Mouse (Mus musculus) gastrocnemius, postnatal 10 days (tissue): ENCODE measurements around the gene Gm11939. TPM values are rescaled to one million over a fixed set of nuclear protein-coding genes. Genes with fewer than 3 reads are reported as not detected.
"Not testable (repeated sequence)": the region's sequence is repeated elsewhere in the genome, so short reads cannot be mapped to it uniquely, and the experiment has no call there.

Experiments
- DNase-seq: peaks from one replicate; pipeline ENCODE4 v3.0.0; 2021; ENCODE audit warnings: mixed read lengths
- long read RNA-seq, 2 experiments: library from polyadenylated mRNA; stranded (forward); transcript quantifications; one replicate each; pipeline ENCODE4 v2.0.0; 2021
- total RNA-seq, 2 experiments: library from RNA; stranded (reverse); gene quantifications; 2 replicates each; pipeline ENCODE4 v1.2.3; 2021

Gene Gm11939
- not detected for total RNA-seq
- long read RNA-seq, experiment 1: 0 reads
- long read RNA-seq, experiment 2: 0 reads

DNA sequence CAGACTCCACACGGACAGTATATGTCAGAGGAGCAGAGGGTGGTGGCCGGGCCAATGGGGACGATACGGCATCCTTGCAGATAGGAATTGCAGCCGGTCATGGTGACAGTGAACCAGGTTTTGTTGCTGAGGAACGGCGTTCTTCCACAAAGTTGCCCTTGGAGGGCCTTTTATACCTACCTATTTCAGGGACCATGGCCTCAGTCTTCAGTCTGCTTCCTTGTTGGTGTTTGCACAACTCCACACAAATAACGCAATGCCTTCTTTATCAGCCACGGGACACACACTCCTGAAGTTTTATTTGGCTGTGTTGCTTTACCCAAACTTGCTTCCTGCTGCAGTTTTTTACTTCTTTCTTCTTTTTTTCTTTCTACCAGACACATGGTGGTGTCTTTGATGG lies at the start of gene Gm11939:
TSS of gene Gm11939 (minus strand) at position 101 of the 400 bp plus-strand sequence.
- no peak for DNase-seq

DNA sequence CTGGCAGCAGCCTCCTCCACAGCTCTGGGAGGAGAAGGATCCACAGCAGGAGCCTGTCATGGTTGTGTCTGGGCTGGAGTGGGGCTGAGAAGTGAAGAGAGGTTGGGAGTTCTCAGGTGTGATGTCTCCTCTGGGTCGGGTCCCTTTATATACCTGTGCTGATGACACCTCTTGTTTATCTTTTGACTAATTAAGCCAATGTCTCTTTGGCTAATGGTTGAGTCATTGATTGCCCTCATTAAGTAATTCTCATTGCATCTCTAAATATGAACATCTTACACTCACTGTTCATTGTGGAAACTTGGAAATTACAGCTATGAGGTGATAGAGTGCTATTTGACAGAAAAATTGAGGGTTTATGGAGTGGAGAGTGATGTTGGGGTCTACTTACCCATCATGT lies 43.9 kb upstream of the Gm11939 start, which contains the start of gene Gm11938:
TSS of gene Gm11938 (minus strand) at position 101 of the 400 bp plus-strand sequence.
- not testable (repeated sequence) for DNase-seq

DNA sequence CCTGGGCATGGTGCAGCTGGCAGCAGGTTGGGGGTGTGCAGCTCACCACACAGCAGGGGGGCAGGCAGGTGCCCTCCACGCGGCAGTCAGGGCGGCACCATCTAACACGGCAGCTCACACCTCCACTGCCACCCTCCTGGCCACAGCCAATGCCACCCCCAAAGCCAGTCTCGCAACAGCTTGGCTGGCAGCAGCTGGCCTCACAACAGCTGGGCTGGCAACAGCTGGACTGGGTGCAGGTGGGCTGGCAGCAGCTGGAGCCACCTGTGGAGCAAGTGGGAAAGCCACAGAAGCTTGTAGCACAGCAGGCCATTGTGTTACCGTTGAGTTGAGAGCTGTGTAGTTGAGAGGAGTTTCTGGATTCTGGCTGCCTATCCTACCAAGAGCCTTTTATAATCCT lies 38.5 kb upstream of the Gm11939 start, which contains the start of gene Krtap9-3:
TSS of gene Krtap9-3 (minus strand) at position 364 of the 400 bp plus-strand sequence.
- DNase-seq: not testable (repeated sequence)

DNA sequence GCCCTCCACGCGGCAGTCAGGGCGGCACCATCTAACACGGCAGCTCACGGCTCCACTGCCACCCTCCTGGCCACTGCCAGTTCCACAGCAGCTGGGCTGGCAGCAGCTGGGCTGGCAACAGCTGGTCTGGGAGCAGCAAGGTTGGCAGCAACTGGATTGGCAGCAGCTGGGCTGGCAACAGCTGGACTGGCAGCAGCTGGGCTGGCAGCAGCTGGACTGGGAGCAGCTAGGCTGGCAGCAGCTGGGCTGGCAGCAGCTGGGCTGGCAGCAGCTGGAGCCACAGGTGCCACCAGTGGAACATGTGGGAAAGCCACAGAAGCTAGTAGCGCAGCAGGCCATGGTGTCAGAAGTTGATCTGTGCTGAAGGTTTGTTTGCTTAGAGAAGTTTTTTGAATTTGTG lies 31.7 kb upstream of the Gm11939 start, which contains the start of gene Krtap1-3:
TSS of gene Krtap1-3 (minus strand) at position 359 of the 400 bp plus-strand sequence.
- no peak for DNase-seq

DNA sequence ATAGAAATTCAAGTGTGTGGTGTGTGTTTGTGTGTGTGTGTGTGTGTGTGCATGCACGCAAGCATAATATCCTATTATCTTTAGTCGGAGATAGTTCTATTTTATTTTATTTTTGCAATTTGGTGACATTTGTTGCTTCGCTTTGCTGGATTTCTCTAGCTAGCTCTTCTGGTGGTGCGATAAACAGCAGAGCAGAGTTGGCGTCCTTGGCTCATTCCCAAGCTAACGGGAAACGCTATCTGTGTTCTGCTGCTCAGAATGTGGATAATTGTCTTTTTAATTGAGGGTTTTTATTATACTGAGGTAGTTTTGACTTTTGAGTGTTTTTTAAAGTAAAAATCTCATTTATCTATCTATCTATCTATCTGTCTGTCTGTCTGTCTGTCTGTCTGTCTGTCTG lies 25.8 kb upstream of the Gm11939 start:
- no peak for DNase-seq

DNA sequence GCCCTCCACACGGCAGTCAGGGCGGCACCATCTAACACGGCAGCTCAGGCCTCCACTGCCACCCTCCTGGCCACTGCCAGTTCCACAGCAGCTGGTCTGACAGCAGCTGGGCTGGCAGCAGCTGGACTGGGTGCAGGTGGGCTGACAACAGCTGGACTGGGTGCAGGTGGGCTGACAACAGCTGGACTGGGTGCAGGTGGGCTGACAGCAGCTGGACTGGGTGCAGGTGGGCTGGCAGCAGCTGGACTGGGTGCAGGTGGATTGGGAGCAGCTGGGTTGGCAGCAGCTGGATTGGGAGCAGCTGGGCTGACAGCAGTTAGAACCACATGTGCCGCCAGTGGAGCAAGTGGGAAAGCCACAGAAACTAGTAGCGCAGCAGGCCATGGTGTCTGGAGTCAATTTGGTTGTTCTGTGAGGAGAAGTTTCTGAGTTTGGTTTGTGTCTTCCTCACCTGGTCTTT lies 24.0 kb upstream of the Gm11939 start, which contains the start of gene Krtap1-4:
TSS of gene Krtap1-4 (minus strand) at position 410 of the 460 bp plus-strand sequence.
- no peak for DNase-seq

DNA sequence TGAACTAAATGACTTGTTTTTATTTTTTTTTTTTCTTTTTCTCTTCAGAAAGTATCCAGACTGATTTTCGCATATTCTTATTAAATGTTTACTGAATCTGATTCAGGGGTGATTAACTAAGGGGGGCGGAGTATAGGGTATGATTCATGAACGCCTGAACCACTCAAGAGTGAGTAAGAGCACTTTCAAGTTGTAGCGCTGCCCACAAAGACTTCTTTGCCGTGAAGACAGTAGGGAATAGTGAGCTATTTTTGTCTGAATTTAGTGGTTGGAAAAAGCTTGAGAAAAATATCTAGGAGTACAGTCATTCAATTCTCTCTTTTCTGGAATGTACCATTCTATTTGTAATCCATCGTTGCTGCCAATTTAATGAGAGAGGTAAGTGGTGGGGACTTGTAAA lies 22.3 kb upstream of the Gm11939 start:
- no peak for DNase-seq

DNA sequence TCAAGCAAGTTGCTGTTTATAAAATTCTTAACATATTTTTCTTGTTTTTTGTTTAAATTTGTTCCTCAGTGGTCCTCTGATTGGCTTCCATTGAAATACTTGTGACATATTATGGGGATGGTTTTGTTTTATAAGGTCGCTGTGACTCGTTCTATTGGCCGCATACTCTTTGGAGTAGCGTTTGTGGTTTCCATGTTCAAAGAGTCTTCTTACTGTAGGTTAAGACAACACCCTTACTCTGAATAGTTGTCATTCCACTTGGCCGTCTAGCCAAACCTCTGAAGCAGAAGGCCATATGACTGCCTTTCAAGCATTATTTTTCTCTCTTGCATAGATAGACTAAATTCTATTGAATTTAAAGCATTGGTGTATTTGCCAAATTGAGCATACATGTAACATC lies 21.8 kb upstream of the Gm11939 start:
- DNase-seq: no peak

DNA sequence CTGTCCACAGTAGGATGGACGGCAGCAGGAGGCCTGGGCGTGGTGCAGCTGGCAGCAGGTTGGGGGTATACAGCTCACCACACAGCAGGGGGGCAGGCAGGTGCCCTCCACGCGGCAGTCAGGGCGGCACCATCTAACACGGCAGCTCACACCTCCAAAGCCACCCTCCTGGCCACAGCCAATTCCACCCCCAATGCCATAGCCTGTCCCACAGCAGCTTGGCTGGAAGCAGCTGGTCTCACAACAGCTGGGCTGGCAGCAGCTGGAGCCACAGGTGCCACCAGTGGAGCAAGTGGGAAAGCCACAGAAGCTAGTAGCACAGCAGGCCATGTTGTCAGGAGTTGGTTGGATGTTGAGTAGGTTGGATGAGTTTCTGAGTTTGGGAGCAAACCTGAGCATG lies 21.4 kb upstream of the Gm11939 start, which contains the start of gene Krtap1-5:
TSS of gene Krtap1-5 (minus strand) at position 381 of the 400 bp plus-strand sequence.
- DNase-seq: no peak

DNA sequence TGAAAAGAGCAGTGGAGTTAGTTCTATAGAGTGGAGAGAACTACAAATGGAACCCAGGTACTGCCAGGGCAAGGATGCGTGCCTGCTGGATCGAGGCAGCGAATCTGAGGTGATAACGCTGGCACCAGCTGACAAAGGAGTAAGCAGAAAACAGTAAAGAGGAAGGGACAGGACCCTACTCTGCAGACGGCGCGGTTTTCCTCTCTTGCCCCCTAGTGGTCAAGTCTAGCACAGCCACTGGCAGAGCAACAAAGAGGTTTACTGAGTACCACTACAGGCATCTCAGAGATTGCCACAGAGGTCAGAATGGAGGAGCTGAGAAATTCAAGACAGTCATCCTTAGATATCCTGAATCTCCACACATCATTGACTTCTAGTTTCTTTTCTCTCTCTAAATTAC lies 14.8 kb upstream of the Gm11939 start:
- DNase-seq: peak; percentile 66

DNA sequence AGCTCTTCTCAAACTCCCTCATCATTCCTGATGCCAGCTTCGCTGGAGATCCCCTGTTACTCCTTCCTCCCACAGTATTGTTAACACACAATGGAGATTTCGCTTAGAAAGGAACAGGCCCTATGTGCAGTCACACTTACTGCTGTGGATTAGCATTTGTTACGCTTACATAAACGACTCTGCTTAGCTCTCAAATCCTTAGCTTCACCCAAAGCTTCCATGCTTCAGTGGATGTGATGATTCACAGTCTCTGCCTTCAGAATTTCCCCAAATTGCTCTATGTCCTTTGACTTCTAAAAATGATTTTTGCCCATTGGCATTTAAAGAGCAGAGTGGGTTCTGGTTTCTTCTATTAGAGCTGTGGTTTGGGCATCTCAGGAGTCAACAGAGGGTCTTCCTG lies 13.9 kb upstream of the Gm11939 start:
- DNase-seq: no peak

DNA sequence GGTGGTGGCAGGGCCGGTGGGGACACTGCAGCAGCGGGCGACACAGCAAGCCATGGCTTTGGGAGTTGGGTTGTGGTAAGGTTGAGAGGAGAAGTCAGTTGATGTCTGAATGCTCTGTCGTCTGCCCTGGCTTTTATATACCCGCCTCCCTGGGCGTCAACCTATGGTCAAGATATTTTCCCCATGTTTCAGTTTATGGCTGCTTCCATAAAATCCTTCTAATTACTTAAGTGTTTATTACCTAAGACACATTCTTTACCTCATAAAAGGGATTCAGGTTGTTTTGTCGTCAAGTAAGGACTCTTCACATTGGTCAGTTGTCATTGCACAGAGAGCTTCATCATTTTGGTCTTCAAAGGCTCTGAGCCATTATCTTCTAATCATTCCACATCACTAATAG lies 7.3 kb upstream of the Gm11939 start, which contains the start of gene Krtap3-1:
TSS of gene Krtap3-1 (minus strand) at position 101 of the 400 bp plus-strand sequence.
- no peak for DNase-seq

DNA sequence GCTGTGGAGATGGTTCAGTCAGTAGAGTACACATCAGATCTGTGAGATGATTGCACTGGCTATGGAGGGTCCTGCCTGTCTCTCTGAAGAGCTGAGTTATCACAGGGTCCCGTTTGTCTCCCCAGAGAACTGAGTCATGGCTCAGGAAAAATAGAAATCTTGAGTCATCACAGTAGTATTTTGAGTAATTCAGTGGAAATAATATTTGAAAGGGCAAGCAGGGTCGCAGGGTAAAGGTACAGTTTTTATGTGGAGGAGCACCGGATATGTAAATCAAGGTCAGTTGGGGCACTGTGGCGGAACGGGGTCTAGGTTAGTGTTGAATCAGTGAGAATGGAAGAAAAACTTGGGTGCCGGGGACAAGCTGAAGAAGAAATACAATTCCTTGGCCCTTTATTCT lies 3.3 kb upstream of the Gm11939 start:
- DNase-seq: no peak

DNA sequence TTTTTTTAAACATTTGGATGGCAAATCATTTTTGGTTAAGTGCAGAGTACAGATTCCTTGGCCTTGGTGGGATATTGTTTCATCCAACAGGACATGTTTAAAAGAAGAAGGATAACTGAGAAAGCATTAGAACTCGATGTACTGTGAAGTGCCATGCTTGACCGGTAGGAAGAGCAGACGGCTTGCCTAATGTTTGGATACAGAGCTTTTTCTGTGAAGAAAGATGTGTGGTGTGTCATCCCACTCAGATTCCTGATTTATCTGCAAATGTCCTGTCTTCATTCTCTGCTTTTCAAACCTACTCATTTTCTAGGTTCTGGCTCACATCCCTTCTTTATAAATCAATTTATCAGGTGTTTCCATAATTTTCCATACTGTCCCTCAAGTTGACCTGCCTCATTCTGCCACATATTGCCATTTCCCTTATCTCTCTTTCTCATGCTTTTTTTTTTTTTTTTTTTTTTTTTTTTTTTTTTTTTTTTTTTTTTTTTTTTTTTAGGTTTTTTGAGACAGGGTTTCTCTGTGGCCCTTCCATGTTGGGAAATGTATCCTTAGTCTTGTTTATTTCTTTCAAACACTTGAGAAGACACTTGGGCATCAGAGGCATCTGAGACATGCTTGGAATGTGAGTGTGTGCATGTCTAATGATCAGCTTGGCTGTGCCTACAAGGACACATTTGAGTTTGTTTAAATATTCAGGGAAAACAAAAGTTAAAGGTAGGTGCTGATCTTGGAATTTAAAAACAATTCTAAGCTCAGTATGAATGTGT lies 1.1 kb downstream of the Gm11939 start:
- no peak for DNase-seq

DNA sequence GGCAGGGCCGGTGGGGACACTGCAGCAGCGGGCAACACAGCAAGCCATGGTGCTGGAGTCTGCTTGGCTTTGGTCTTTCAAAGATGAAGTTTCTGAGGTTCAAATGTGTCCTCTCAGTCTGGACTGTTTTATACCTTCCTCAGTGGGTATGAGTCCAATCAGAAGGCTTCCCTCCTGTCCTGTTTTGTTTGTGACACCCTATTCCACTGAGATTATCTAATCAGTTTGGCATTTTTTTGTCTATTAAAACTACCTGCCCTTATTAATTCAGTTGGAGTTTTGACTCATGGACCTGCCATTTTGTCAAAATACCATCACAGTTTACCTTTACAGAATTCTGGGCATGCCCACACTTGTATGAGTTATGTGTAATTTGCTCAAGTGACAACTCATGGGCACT lies 2.5 kb downstream of the Gm11939 start, which contains the start of gene Krtap3-2:
TSS of gene Krtap3-2 (minus strand) at position 101 of the 400 bp plus-strand sequence.
- no peak for DNase-seq

DNA sequence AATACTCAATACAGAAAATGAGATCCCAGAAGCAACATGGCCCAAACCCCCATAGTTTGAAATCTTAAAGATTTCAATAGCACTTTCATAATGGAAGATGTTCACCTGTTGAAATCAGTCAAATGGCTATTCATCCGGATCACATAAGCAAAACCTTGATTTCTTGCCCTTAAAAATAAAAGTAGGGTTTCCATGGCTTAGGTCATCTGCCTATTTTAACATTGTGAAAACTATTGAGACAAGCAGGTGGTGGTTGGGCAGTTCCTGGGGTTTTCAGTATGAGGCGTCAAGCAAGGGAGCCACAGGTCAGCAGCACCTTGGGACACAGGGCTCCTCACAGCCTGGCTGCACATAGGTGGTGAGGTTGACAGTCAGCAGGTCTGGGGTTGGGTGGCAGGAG lies 3.1 kb downstream of the Gm11939 start:
- DNase-seq: no peak

DNA sequence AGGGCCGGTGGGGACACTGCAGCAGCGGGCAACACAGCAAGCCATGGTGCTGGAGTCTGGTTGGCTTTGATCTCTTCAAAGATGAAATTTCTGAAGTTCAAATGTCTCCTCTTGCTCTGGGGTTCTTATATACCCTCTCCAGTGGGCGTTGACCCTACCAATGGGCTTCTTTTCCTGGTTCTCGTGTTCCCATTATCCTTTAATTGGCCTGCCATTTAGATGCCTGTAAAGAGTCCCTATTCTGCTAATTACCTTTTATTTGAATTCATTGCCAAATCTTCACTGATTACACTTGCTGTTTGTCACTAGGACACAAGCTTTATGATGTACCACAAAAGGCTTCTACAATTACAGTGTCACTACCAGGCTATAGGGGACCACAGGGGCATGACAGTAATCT lies 8.5 kb downstream of the Gm11939 start, which contains the start of gene Krtap3-3:
TSS of gene Krtap3-3 (minus strand) at position 101 of the 400 bp plus-strand sequence.
- DNase-seq: no peak

DNA sequence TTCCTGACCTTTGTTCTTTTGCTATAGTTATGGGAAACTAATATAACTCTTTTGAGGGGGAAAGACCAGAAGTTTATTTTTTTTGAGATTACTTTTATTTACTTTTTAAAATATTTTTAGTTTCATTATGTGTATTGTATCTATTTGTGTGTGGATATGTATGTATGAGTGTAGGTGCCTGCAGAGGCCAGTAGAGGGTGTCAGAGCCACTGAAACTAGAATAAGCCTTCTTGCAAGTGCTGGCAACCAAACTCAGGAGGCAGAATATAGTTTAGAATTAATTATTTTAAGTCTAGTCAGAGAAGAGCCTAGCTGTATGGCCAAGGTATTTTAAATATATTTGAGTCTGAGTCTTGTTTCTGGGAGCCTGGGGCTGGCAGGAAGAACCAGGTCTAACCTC lies 11.4 kb downstream of the Gm11939 start:
- DNase-seq: no peak

DNA sequence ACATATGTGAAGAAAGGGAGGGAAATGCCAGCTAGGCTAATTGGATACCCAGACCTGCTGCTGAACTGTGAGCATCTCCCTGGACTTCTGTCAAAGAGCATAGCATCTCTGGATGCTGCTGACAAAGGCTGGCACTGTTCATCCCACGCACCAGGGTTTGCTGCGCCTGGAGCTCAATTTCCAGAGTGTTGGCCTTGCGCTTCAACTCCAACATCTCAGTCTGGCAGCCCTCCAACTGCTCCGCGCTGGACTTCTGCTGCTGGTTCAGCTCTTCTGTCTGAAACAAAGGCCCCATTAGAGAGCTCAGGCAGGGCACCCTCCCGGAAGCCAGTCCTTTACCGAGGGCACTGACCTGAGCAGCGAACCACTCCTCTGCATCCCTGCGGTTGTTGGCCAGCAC lies 19.5 kb downstream of the Gm11939 start:
- peak; percentile 17 for DNase-seq

DNA sequence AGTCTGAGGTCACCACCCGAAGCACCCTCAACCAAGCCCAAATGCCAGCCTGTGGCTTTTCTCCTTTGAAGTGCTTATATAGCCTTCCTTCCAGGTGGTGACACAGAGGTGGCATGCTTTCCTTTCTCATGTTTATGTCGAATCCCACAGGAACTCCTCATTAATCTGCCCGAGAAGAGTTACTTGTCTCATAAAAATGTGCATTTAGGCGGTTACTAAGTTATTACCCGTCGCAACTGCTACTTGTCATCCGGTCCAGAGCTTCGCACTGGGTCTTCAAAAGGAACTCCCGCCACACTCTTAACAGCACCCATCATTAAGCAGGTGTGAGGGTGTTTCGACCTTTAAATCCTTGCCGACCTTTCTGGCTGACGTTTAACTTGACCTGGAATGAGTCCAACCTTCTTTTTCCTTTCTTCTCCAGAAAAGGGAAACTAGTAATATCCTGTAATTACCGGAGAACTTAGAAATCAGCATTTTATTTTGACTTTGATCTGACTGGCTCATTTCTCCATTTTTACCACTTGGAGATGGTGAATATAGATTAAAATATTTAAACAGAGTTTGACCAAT lies 37.9 kb downstream of the Gm11939 start, which contains the start of gene Krt39:
TSS of gene Krt39 (minus strand) at position 51 of the 573 bp plus-strand sequence.
- no peak for DNase-seq

DNA sequence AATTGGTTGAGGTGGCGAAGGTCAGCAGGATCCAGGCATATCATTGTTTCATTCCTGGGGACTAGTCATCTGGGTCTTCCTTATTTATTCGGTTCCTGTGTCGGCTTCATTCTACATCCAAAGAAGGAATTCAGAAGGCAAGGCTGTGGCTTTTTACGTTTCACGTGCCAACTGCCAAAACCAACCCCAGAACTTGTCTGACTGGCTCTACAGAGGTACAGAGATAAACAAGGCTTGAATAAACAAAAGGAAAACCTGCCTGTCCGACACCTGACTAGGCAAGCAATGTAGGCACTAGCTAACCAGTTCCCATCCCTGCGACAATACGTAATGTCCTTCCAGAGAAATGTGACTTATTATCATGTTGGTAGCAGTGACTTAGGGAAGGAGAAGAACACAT lies 45.2 kb downstream of the Gm11939 start:
- no peak for DNase-seq
